Mouse (Mus musculus) lung, embryonic 16.5 days (tissue): ENCODE data around the gene Mut. TPM values are rescaled to one million over a fixed set of nuclear protein-coding genes. Genes with fewer than 3 reads are reported as not detected.

Experiments used
- ATAC-seq: fragments of 200-750 bp; cut with Nextera tagmentation; 2 replicates; pipeline ENCODE4 v1.8.0; 2017; ENCODE audit warnings: low read depth, mild to moderate bottlenecking, moderate library complexity
- H3K27ac ChIP-seq: fragments of 300-500 bp; sonication (generic); 2 replicates; pipeline ENCODE4 v1.5.1; 2014; ENCODE audit warnings: mild to moderate bottlenecking, control low read depth, low read length
- H3K27me3 ChIP-seq: fragments of 300-500 bp; sonication (generic); 2 replicates; pipeline ENCODE4 v1.6.1; 2014; ENCODE audit warnings: low read depth, low read length, mixed read lengths; ENCODE audit not compliant: control insufficient read depth, insufficient read depth
- H3K36me3 ChIP-seq: fragments of 300-500 bp; sonication (generic); 2 replicates; pipeline ENCODE4 v1.6.1; 2014; ENCODE audit warnings: low read length; ENCODE audit not compliant: control insufficient read depth, insufficient read depth
- H3K4me1 ChIP-seq: fragments of 300-500 bp; sonication (generic); replicated peaks from 2 replicates; pipeline ENCODE4 v1.6.1; 2014; ENCODE audit warnings: low read length, mixed read lengths; ENCODE audit not compliant: control insufficient read depth, insufficient read depth
- H3K4me2 ChIP-seq: fragments of 300-500 bp; sonication (generic); 2 replicates; pipeline ENCODE4 v1.6.1; 2014; ENCODE audit warnings: low read depth, low read length, control low read depth
- H3K4me3 ChIP-seq: fragments of 300-500 bp; sonication (generic); 2 replicates; pipeline ENCODE4 v1.5.1; 2014; ENCODE audit warnings: mild to moderate bottlenecking, low read length, control low read depth
- H3K9ac ChIP-seq: fragments of 300-500 bp; sonication (generic); 2 replicates; pipeline ENCODE4 v1.6.1; 2014; ENCODE audit warnings: low read length, control low read depth
- H3K9me3 ChIP-seq: fragments of 300-500 bp; sonication (generic); 2 replicates; pipeline ENCODE4 v1.6.1; 2016; ENCODE audit warnings: low read length; ENCODE audit not compliant: control insufficient read depth
- WGBS: fragments of 180-500 bp; shearing (Covaris S2); extraction: QIAGEN DNeasy Blood & Tissue Kit; methylation state at CpG from one replicate; pipeline ENCODE4 v1.1.7; 2014; 5-methylcytosine and 5-hydroxymethylcytosine counted together
- polyA plus RNA-seq: library from polyadenylated mRNA; unstranded; fragments of >200 nt; fragmentation: Nextera tagmentation; extraction: Ambion mirVana; gene quantifications from 2 replicates; pipeline ENCODE4 v1.2.1, GENCODE M21; 2015

The Mut gene
- polyA plus RNA-seq, 1 experiment from 2014 or later = 40.1 TPM

- Histone ChIP-seq H3K27me3 (no peaks in the 10 kb centered on the region), H3K4me2 (no peak overlapping the region), H3K36me3 (no peaks in the 10 kb centered on the region), H3K9ac (no peak overlapping the region), H3K9me3 (no peaks in the 10 kb centered on the region), H3K4me1 (no peaks in the 10 kb centered on the region), H3K27ac (no peak overlapping the region), H3K4me3 (no peak overlapping the region)
- no peak for ATAC-seq
- 100% methylated on average over 1 of the region's 2 CpGs for WGBS
Measured at GRCm38 (mm10) chr17:40915499-40915898, 19.0 kb upstream of the Mut start.

- 1% methylated on average over 14 of the region's 14 CpGs for WGBS
- H3K9me3 ChIP-seq = no peaks in the 10 kb centered on the region
- peak overlapping the region; percentile 79 for H3K9ac ChIP-seq
- H3K36me3 ChIP-seq = peaks cover 6% of the 10 kb centered on the region
- peak overlapping the region; percentile 57 for H3K27ac ChIP-seq
- peak; percentile 44 for ATAC-seq
- H3K4me1 ChIP-seq = 0 out of 2 replicates have a peak, but pooled peaks cover 2% of the 10 kb centered on the region
- H3K4me2 ChIP-seq = peak overlapping the region; percentile 73
- H3K4me3 ChIP-seq = peak overlapping the region; percentile 82
- no peaks in the 10 kb centered on the region for H3K27me3 ChIP-seq
Measured at GRCm38 (mm10) chr17:40933985-40934384, 500 bp upstream of the Mut start.

GRCm38 (mm10) chr17:40948518-40948917 is 14.0 kb downstream of the Mut start:
- no peaks in the 10 kb centered on the region for H3K9me3 ChIP-seq
- ATAC-seq = no peak
- no peak overlapping the region for H3K4me2 ChIP-seq
- no peak overlapping the region for H3K4me3 ChIP-seq
- no peaks in the 10 kb centered on the region for H3K27me3 ChIP-seq
- 85% methylated on average over 3 of the region's 3 CpGs for WGBS
- no peak overlapping the region for H3K9ac ChIP-seq
- H3K4me1 ChIP-seq = no peaks in the 10 kb centered on the region
- H3K36me3 ChIP-seq = peaks cover 23% of the 10 kb centered on the region
- H3K27ac ChIP-seq = no peak overlapping the region

GRCm38 (mm10) chr17:40977914-40978313 is 43.4 kb downstream of the Mut start:
- 74% methylated on average over 11 of the region's 11 CpGs for WGBS
- no peak overlapping the region for H3K27ac ChIP-seq

GRCm38 (mm10) chr17:40992102-40992501 is 57.6 kb downstream of the Mut start:
- Histone ChIP-seq H3K36me3 (no peaks in the 10 kb centered on the region), H3K9me3 (no peaks in the 10 kb centered on the region), H3K9ac (no peak overlapping the region), H3K4me2 (no peak overlapping the region), H3K27ac (no peak overlapping the region), H3K4me1 (no peaks in the 10 kb centered on the region), H3K27me3 (no peaks in the 10 kb centered on the region), H3K4me3 (no peak overlapping the region)
- ATAC-seq = no peak
- WGBS = 48% methylated on average over 3 of the region's 3 CpGs

More at GRCm38 (mm10) chr17:40977914-40978313, 43.4 kb downstream of the Mut start:
- H3K4me1 ChIP-seq = no peaks in the 10 kb centered on the region
- no peaks in the 10 kb centered on the region for H3K9me3 ChIP-seq
- H3K4me2 ChIP-seq = no peak overlapping the region
- no peak for ATAC-seq
- no peak overlapping the region for H3K9ac ChIP-seq
- H3K36me3 ChIP-seq = no peaks in the 10 kb centered on the region
- H3K4me3 ChIP-seq = no peak overlapping the region
- no peaks in the 10 kb centered on the region for H3K27me3 ChIP-seq

Other genes with a start within 250 kb of the Mut start
- not detected in 2 replicates for gene Esp1, start 207.6 kb upstream of the Mut start, polyA plus RNA-seq
- gene Crisp2, start 127.7 kb upstream of the Mut start, polyA plus RNA-seq = not detected in 2 replicates
- 0.83 and 2.2 TPM in 2 replicates for gene Rhag, start 123.6 kb upstream of the Mut start, polyA plus RNA-seq
- gene 9130008F23Rik, start 54.1 kb upstream of the Mut start, polyA plus RNA-seq = 3.8 and 4.1 TPM in 2 replicates
- not detected in 2 replicates for gene Glyatl3, start 20.3 kb upstream of the Mut start, polyA plus RNA-seq
- 29.9 and 33.1 TPM in 2 replicates for gene Cenpq, start 362 bp downstream of the Mut start, polyA plus RNA-seq